Mouse (Mus musculus): Measurements from ENCODE around the gene Vwc2l.

The Vwc2l gene

GRCm38 (mm10) chr1:70725655-70726066 is at the start of gene Vwc2l:
TSS of gene Vwc2l (plus strand) at chr1:70725715.
- DNase-seq (ENCODE audit: low spot score in 2 of 2) = peak in 1 of 2 experiments; percentile 22

- DNase-seq (ENCODE audit: low spot score in 2 of 2) = no peak
Measured at GRCm38 (mm10) chr1:70692529-70692928, 33.0 kb upstream of the Vwc2l start.

- DNase-seq (ENCODE audit: low spot score in 2 of 2) = no peak
Measured at GRCm38 (mm10) chr1:70700270-70700669, 25.2 kb upstream of the Vwc2l start.

DNA sequence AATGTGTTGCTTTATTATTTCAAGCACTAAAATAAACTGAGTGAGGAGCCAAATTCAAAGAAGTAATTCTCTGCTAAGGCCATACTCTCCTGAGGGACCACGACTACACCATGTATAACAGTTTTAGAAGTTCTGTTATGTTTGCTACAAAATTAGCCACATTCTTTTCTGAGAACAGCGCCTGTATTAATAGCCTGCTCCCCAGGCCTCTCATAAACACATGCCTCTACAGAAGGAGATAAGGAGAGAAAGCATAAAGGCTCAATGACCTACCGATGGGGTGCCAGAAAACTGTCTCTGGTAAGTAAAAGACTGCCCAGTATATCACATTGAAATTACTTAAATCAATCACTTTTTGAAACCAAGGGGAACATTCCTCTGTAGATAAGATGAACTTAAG is 21.6 kb upstream of the Vwc2l start:
- DNase-seq (ENCODE audit: low spot score in 2 of 2) = no peak

DNA sequence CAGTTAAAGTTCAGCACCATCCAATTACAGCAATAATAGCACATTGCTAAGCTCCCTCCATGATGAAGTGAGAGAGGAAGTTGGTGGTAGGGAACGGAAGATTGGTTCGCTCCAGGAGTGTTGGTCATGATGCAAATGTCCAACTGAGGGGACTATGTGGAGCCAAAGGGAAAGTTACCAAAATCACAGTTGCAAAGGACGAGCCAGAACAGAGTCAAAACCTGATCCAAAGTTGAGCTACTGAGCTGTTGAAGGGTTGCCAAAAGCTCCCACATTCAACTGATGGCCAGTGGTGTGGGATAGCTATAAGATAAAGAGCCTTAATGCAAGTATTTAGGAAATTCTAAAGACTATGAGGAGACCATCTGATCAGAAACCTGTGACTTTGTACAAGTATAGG is 19.7 kb upstream of the Vwc2l start:
- no peak for DNase-seq (ENCODE audit: low spot score in 2 of 2)

- no peak for DNase-seq (ENCODE audit: low spot score in 2 of 2)
Measured at GRCm38 (mm10) chr1:70725045-70725444, 470 bp upstream of the Vwc2l start.

GRCm38 (mm10) chr1:70787146-70787545 is 61.6 kb downstream of the Vwc2l start:
- no peak for DNase-seq (ENCODE audit: low spot score in 2 of 2)

DNA sequence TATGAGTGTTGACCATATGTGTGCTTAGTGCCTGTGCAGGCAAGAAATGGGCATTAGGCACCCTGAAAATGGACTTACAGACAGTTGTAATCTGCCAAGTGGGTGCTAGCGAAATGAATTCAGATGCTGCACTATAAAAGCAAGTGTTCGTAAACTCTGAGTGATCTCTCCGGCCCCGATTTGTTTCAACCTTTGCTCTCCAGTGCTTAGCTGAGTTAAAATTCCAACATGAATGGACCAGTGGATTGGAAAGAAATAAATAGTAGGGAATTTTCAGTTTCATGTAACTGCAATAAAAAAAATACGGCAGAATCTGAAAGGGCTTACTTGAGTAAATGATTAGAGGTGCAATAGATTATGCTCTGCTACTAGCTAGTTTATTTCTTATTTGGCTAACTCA is 66.1 kb downstream of the Vwc2l start:
- no peak for DNase-seq (ENCODE audit: low spot score in 2 of 2)

DNA sequence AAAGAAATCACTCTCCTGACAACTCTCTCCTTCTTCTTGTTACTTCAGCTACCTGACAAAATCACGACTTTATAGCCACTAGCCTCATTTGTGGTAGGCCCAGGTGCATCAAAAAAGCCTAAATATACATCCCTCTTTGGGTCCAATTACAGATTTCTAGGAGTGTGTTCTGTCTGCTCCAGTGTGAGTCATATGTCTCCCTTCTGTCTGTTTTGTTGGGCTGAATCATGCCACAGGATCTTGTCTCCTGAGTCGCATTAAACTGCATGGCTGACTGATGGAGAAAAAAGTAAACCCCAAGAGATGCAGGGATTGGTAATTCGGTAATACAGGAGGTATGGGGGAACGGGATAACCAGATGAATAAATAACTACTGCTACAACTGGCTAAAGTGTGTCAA is 69.6 kb downstream of the Vwc2l start:
- no peak for DNase-seq (ENCODE audit: low spot score in 2 of 2)

GRCm38 (mm10) chr1:70803401-70803800 is 77.9 kb downstream of the Vwc2l start:
- no peak for DNase-seq (ENCODE audit: low spot score in 2 of 2)

- DNase-seq (ENCODE audit: low spot score in 2 of 2) = no peak
Measured at GRCm38 (mm10) chr1:70823111-70823510, 97.6 kb downstream of the Vwc2l start.

DNA sequence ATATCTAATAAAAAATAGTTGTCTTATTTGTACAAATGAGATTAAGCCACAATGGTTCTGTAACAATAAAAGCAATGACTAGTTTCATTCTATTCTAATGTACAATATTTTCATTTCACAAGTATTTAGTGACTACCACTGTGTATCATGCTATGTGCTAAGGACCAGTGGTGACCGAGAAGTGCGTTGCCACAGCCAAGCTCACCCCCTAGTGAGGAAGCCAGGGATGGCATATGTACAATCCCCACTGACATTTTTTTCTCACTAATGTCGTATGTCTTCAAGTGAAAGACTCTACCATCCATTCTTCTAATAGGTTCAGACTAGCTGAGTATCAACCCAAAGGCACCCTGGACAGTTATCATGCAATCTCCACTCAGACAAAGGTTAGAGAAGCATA is 107.7 kb downstream of the Vwc2l start:
- DNase-seq (ENCODE audit: low spot score in 2 of 2) = no peak

DNA sequence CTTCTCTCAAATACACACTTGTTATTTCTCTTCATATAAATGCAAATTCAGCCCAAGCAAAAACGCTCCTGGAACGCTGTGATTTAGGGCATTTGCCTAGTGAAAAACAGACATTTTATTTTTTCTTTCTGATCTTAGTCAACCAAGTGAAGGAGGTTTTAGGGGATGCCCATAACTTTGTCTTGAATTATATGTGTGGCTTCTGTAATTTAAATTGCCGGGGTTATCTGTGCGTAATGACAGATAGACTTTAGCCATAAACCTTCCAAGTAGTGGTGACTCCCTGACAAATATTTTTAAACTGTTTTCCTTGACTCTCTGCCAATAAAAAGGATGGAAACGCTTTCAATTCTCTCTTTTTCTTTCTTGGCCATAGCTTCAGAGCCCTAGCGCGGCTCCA is 116.7 kb downstream of the Vwc2l start:
- no peak for DNase-seq (ENCODE audit: low spot score in 2 of 2)

DNA sequence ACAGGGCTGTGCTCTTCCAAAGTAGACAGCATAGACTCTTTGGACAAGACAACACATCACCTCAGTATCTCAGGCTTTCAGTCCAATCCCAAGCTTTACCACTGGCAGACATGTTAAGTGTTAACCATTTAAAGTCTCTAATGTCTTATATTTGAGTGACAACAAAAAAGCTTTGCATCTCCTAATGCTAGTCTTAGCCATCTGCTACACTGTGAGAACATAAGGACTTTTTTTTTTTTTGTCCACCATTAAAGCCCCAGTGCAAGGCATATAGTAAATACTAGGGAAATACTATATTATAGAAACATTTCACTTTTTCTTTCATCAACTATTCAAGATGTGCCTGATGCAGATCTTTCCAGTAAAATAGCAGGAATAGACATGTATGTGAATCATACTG is 119.8 kb downstream of the Vwc2l start:
- no peak for DNase-seq (ENCODE audit: low spot score in 2 of 2)

GRCm38 (mm10) chr1:70851633-70852390 is 126.3 kb downstream of the Vwc2l start:
- DNase-seq (ENCODE audit: low spot score in 2 of 2) = no peak

DNA sequence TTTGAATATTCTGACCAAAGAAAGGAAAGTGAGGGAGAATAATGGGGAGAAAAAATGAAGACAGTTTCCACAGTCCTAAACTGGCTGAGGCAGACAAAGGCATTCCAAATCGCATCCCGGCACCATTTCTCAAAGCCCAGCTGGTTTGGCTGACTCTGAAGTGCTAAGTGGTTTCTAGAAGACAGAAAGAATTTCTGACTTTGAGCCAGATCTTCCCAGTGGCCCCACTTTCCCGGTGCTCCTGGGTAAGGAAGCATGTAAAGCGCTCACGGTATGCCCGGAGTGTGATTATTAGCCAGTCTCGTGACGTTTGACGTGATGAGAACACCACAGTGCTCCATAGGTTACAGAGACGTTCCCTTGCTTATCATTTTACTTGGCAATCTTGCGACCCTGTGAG is 127.9 kb downstream of the Vwc2l start:
- no peak for DNase-seq (ENCODE audit: low spot score in 2 of 2)

- no peak for DNase-seq (ENCODE audit: low spot score in 2 of 2)
Measured at GRCm38 (mm10) chr1:70855912-70856311, 130.4 kb downstream of the Vwc2l start.

DNA sequence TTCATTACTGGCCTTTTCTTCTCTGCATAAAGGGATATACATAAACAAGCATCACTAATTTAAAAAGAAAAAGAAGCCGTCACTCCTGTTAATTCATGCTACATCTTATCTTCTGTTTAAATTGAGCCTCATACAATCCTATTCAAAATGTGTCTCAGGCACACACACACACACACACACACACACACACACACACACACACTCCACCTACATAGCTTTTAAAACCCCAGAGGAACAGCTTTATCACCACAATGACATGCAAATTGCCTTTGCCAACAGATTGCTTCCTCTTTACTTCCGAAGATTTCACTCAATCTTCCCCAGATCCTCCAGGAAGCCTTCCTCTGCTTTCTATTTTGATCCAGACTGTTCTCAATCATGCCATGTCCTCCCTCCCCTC is 136.2 kb downstream of the Vwc2l start:
- DNase-seq (ENCODE audit: low spot score in 2 of 2) = no peak

DNA sequence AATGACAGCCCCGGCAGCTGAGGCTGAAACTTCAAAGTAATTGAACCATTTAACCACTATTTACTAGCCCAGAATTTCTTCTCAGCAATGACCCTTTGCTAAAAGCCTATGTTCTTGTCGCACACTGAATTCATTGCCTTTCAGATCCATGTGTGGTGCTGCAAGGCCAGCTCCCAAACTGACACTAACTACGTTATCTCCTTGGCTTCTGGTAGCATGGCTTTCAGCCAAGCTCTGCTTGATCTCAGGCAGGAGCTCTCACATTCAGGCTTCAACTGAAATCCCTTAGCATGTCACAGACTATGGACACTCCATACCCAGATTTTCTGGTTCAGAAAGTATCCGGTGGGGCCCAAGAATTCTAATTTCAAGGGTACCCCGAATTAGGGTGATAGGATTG is 140.6 kb downstream of the Vwc2l start:
- DNase-seq (ENCODE audit: low spot score in 2 of 2) = no peak

GRCm38 (mm10) chr1:70880496-70880895 is 155.0 kb downstream of the Vwc2l start:
- no peak for DNase-seq (ENCODE audit: low spot score in 2 of 2)

- no peak for DNase-seq (ENCODE audit: low spot score in 2 of 2)
Measured at GRCm38 (mm10) chr1:70881269-70881668, 155.8 kb downstream of the Vwc2l start.

- DNase-seq (ENCODE audit: low spot score in 2 of 2) = no peak
Measured at GRCm38 (mm10) chr1:70884156-70884555, 158.6 kb downstream of the Vwc2l start.

DNA sequence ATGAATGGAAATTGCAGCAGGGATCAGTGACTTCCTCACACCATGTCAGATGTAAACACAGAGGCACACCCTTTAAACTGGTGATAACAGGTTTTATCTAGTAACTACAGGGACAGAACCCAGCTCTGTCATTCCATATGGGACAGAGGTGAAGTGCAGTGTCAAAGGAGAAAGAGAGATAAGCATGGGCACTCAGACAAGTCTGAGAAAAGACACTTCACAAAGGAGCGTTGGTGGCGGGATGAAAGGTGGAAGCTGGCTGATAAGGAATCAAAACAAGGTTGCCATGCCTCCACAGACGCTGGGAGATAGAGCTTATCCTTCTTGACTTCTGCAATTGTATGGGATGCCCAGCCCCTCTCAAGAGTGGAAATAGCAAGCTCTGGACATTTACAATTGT is 176.8 kb downstream of the Vwc2l start:
- no peak for DNase-seq (ENCODE audit: low spot score in 2 of 2)

DNA sequence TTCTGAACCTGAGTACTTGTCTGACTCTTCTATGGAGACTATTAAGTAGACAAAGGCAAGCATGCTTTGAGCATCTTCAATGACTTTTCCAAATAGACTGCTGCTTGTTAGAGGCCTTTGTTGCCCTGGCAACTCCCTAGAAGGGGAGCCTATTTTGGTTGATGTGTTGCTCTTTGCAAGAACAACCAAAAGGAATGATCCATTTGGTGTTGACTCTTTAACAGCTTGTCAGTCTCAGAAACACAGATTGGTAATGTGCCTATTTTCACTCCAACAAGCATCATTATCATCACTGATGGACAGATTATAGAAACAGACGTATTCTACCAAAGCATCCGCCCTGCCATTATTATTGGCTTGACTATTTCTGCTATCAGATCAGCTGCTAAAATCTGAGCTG is 181.9 kb downstream of the Vwc2l start:
- no peak for DNase-seq (ENCODE audit: low spot score in 2 of 2)

All from thymus, postnatal 10 days (tissue).